Mouse (Mus musculus) brain, embryonic 14.5 days (tissue): ENCODE data around the gene Cck.

Source experiments
- CTCF ChIP-seq: fragments of 200-500 bp; IDR thresholded peaks from 2 replicates; pipeline ENCODE4 v1.5.1; 2012; ENCODE audit warnings: inconsistent platforms, mild to moderate bottlenecking, moderate library complexity, borderline replicate concordance; ENCODE audit not compliant: insufficient read depth, insufficient read length; ENCODE audit errors: extremely low read depth
- POLR2A ChIP-seq: fragments of 200-500 bp; IDR thresholded peaks from 2 replicates; pipeline ENCODE4 v1.6.1; 2012; ENCODE audit warnings: mild to moderate bottlenecking, inconsistent platforms, borderline replicate concordance; ENCODE audit not compliant: poor library complexity, insufficient read depth, insufficient read length, severe bottlenecking; ENCODE audit errors: extremely low read depth

DNA sequence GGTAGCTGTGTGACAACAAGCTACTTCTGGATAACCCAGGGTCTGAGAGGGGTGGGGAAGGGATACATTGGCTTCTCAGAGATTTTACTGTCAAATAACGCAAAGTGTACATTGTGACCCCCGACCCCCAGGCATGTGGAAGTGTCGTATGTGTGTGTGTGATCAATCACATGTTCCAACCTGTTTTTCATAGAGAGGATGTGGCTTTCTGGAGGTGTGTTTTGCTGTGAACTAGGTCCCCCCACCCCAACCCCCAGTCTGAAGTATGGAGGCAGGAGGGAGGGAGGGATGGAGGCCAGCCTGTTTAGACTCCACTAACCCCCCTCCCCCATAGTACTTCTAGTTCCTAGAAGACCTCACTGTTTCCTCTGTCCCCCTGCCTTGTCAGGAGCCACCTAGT, 40.6 kb downstream of the Cck start:
- TF ChIP-seq CTCF = no peak
- TF ChIP-seq POLR2A = no peak
